Mouse (Mus musculus): ENCODE data around the gene Prkn. TPM values are rescaled to one million over a fixed set of nuclear protein-coding genes. Genes with fewer than 3 reads are reported as not detected.

Gene Prkn
- polyA plus RNA-seq, 1 experiment from 2014 or later: 2.8 TPM

DNA sequence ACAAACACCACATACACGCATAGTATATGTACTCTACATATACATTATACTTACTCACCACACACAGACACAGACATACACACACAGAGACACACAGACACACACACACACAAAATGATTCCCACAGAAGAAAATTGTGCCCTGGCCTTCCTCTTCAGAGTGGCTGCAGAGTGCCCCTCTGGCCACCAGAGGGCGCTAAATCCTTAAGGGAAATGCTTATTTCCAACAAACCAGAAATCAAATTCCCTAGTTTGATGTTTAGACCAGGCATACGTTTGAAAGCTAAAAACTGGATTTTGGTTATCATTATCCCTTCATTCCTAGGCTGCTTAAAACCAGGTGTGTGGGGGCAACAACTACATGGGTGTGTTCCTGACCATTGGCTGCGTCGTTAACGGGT is 1196.0 kb downstream of the Prkn start:
- no peak overlapping the region for H3K4me3 ChIP-seq (replicated peaks)
- 39% methylated on average over 6 of the region's 6 CpGs for WGBS
- no peak for ATAC-seq (ENCODE audit: insufficient number of reproducible peaks, low FRiP score, low TSS enrichment, low read depth)
- no peak overlapping the region for H3K9ac ChIP-seq
- H3K4me2 ChIP-seq (replicated peaks): no peak overlapping the region
- H3K36me3 ChIP-seq: no peaks in the 10 kb centered on the region
- H3K4me1 ChIP-seq: 0 out of 2 replicates have a peak, but pooled peaks cover 7% of the 10 kb centered on the region
- H3K27me3 ChIP-seq: peaks cover 6% of the 10 kb centered on the region; the same call in 1 of the 2 replicates
- no peak overlapping the region for H3K27ac ChIP-seq (replicated peaks)
- H3K9me3 ChIP-seq (replicated peaks): no peaks in the 10 kb centered on the region

GRCm38 (mm10) chr17:12037065-12037464 is 1196.9 kb downstream of the Prkn start:
- H3K9me3 ChIP-seq (replicated peaks): no peaks in the 10 kb centered on the region
- ATAC-seq (ENCODE audit: insufficient number of reproducible peaks, low FRiP score, low TSS enrichment, low read depth): no peak

DNA sequence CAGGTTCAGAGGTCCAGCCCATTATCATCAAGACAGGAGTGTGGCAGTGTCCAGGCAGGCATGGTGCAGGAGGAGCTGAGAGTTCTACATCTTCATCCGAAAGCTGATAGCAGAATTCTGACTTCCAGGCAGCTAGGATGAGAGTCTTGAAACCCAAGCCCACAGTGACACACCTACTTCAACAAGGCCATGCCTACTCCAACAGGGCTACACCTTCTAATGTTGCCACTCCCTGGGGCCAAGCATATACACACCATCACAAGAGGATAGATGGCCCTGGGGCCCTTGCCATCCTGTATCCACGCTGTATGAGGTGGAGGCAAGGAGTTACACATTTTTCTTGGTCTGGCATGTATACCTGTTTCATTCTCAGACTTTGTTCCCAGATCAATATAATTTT is 1197.4 kb downstream of the Prkn start:
- 83% methylated on average over 2 of the region's 2 CpGs for WGBS
- Histone ChIP-seq H3K36me3 (no peaks in the 10 kb centered on the region), H3K4me2 (replicated peaks) (no peak overlapping the region), H3K4me3 (replicated peaks) (no peak overlapping the region), H3K9ac (no peak overlapping the region), H3K4me1 (peaks cover 4% of the 10 kb centered on the region; the same call in 1 of the 2 replicates), H3K27me3 (peaks cover 6% of the 10 kb centered on the region; the same call in 1 of the 2 replicates), H3K9me3 (replicated peaks) (no peaks in the 10 kb centered on the region), H3K27ac (replicated peaks) (no peak overlapping the region)
- ATAC-seq (ENCODE audit: insufficient number of reproducible peaks, low FRiP score, low TSS enrichment, low read depth): no peak

More at GRCm38 (mm10) chr17:12037065-12037464, 1196.9 kb downstream of the Prkn start:
- H3K27me3 ChIP-seq: peaks cover 6% of the 10 kb centered on the region; the same call in 1 of the 2 replicates
- H3K4me1 ChIP-seq: 0 out of 2 replicates have a peak, but pooled peaks cover 2% of the 10 kb centered on the region
- no peak overlapping the region for H3K9ac ChIP-seq
- no peak overlapping the region for H3K4me2 ChIP-seq (replicated peaks)
- 71% methylated on average over 5 of the region's 5 CpGs for WGBS
- no peak overlapping the region for H3K4me3 ChIP-seq (replicated peaks)
- no peak overlapping the region for H3K27ac ChIP-seq (replicated peaks)
- no peaks in the 10 kb centered on the region for H3K36me3 ChIP-seq

GRCm38 (mm10) chr17:12038499-12038898 is 1198.3 kb downstream of the Prkn start:
- Histone ChIP-seq H3K4me1 (peaks cover 8% of the 10 kb centered on the region; the same call in 1 of the 2 replicates), H3K4me2 (replicated peaks) (no peak overlapping the region), H3K9ac (no peak overlapping the region), H3K36me3 (no peaks in the 10 kb centered on the region), H3K9me3 (replicated peaks) (no peaks in the 10 kb centered on the region), H3K27me3 (peaks cover 8% of the 10 kb centered on the region; the same call in 1 of the 2 replicates), H3K4me3 (replicated peaks) (no peak overlapping the region), H3K27ac (replicated peaks) (no peak overlapping the region)
- 68% methylated on average over 6 of the region's 6 CpGs for WGBS
- ATAC-seq (ENCODE audit: insufficient number of reproducible peaks, low FRiP score, low TSS enrichment, low read depth): no peak

DNA sequence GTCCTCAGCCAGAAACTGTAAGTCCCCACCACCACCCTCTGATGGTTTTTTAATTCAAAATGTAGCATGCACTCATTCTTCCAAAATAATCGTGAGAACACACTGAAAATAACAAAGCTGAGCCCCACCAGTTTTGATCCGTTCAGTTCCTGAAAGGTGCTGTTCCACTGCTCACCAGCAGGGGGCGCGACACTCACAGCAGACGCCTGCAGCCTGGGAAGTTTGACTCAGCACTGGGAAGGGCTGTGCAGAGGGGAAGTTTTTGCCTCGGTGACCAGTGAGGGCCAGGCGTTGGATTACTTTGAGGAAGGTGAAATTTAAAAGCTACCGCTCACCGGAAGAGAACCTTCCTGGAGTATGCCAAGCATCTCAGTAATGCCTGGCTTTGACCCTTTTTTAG is 1199.0 kb downstream of the Prkn start:
- Histone ChIP-seq H3K9me3 (replicated peaks) (no peaks in the 10 kb centered on the region), H3K4me2 (replicated peaks) (no peak overlapping the region)
- 0 out of 2 replicates have a peak, but pooled peaks have one; percentile 55 for ATAC-seq (ENCODE audit: insufficient number of reproducible peaks, low FRiP score, low TSS enrichment, low read depth)

DNA sequence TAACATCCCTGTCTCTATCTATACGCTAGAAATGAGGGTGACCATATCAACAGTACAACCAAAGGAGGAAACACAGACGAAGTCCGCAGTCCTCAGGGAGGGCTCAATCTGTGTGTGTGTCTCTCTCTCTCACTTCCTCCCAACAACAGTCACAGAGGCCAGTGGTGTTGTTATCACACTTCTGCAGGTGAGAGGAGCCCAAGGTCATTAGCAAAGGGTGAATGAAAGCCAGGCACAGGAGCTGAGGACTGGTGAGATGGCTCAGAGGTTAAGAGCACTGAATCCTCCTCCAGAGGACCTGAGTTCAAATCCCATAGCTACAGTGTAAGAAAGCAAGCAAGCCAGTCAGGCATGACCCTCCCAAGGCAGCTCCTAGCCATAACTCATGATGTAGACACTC is 1199.7 kb downstream of the Prkn start:
- peaks cover 5% of the 10 kb centered on the region; the same call in 1 of the 2 replicates for H3K27me3 ChIP-seq
- no peak overlapping the region for H3K27ac ChIP-seq (replicated peaks)
- no peaks in the 10 kb centered on the region for H3K9me3 ChIP-seq (replicated peaks)
- ATAC-seq (ENCODE audit: insufficient number of reproducible peaks, low FRiP score, low TSS enrichment, low read depth): no peak
- H3K4me2 ChIP-seq (replicated peaks): no peak overlapping the region
- peaks cover 12% of the 10 kb centered on the region; the same call in 1 of the 2 replicates for H3K4me1 ChIP-seq
- no peak overlapping the region for H3K4me3 ChIP-seq (replicated peaks)
- no peaks in the 10 kb centered on the region for H3K36me3 ChIP-seq
- WGBS: 82% methylated on average over 3 of the region's 3 CpGs
- H3K9ac ChIP-seq: no peak overlapping the region

More for the DNA sequence above, 1199.0 kb downstream of the Prkn start:
- under 1% methylated on average over 9 of the region's 9 CpGs for WGBS
- Histone ChIP-seq H3K27ac (replicated peaks) (no peak overlapping the region), H3K36me3 (no peaks in the 10 kb centered on the region), H3K4me3 (replicated peaks) (no peak overlapping the region), H3K4me1 (peaks cover 8% of the 10 kb centered on the region; the same call in 1 of the 2 replicates), H3K27me3 (peaks cover 9% of the 10 kb centered on the region; the same call in 1 of the 2 replicates), H3K9ac (no peak overlapping the region)

GRCm38 (mm10) chr17:12040546-12040945 is 1200.4 kb downstream of the Prkn start:
- ATAC-seq (ENCODE audit: insufficient number of reproducible peaks, low FRiP score, low TSS enrichment, low read depth): no peak
- Histone ChIP-seq H3K9ac (no peak overlapping the region), H3K27me3 (peaks cover 3% of the 10 kb centered on the region; the same call in 1 of the 2 replicates), H3K36me3 (no peaks in the 10 kb centered on the region), H3K4me3 (replicated peaks) (no peak overlapping the region), H3K4me2 (replicated peaks) (no peak overlapping the region), H3K27ac (replicated peaks) (no peak overlapping the region), H3K4me1 (peaks cover 15% of the 10 kb centered on the region), H3K9me3 (replicated peaks) (no peaks in the 10 kb centered on the region)
- 70% methylated on average over 5 of the region's 5 CpGs for WGBS

- Histone ChIP-seq H3K9ac (no peak overlapping the region), H3K4me1 (peaks cover 22% of the 10 kb centered on the region), H3K4me2 (replicated peaks) (no peak overlapping the region), H3K9me3 (replicated peaks) (no peaks in the 10 kb centered on the region), H3K4me3 (replicated peaks) (no peak overlapping the region), H3K27ac (replicated peaks) (no peak overlapping the region), H3K27me3 (peaks cover 3% of the 10 kb centered on the region; the same call in 1 of the 2 replicates), H3K36me3 (no peaks in the 10 kb centered on the region)
- WGBS: 88% methylated on average over 5 of the region's 5 CpGs
- no peak for ATAC-seq (ENCODE audit: insufficient number of reproducible peaks, low FRiP score, low TSS enrichment, low read depth)
Measured at GRCm38 (mm10) chr17:12041091-12041655, 1201.0 kb downstream of the Prkn start.

GRCm38 (mm10) chr17:12042561-12043256 is 1202.5 kb downstream of the Prkn start:
- ATAC-seq (ENCODE audit: insufficient number of reproducible peaks, low FRiP score, low TSS enrichment, low read depth): no peak
- H3K27ac ChIP-seq (replicated peaks): no peak overlapping the region
- H3K36me3 ChIP-seq: no peaks in the 10 kb centered on the region
- no peaks in the 10 kb centered on the region for H3K9me3 ChIP-seq (replicated peaks)
- no peak overlapping the region for H3K4me2 ChIP-seq (replicated peaks)
- peaks cover 22% of the 10 kb centered on the region for H3K4me1 ChIP-seq
- no peak overlapping the region for H3K9ac ChIP-seq
- 33% methylated on average over 14 of the region's 14 CpGs for WGBS
- H3K27me3 ChIP-seq: 0 out of 2 replicates have a peak, but pooled peaks cover 3% of the 10 kb centered on the region
- H3K4me3 ChIP-seq (replicated peaks): no peak overlapping the region

GRCm38 (mm10) chr17:12044222-12044621 is 1204.0 kb downstream of the Prkn start:
- H3K4me2 ChIP-seq (replicated peaks): no peak overlapping the region
- 59% methylated on average over 8 of the region's 8 CpGs for WGBS

DNA sequence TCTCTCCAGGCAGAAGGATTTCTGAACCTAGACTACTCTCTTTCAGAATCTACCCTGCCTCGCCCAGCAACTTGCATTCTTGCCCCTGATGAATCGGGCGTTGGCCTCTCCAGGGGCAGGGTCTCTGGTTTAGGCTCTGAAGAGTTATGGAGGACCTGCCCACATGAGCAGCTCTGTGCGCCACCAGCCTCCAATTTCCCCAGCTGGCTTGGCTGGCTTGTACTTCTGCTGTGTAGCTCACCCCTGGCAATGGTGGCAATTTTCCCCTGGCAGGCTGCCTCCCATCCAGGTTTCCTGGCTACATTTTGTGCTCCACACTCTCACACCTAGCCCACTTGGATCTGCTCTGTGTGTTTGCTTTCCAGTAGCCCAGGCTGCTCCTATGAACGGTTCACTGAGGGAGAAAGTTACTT is 1205.7 kb downstream of the Prkn start:
- Histone ChIP-seq H3K4me3 (replicated peaks) (no peak overlapping the region), H3K9me3 (replicated peaks) (no peaks in the 10 kb centered on the region), H3K27ac (replicated peaks) (peak overlapping the region; percentile 31; the same call in 1 of the 2 replicates), H3K36me3 (no peaks in the 10 kb centered on the region), H3K4me1 (peaks cover 20% of the 10 kb centered on the region), H3K4me2 (replicated peaks) (no peak overlapping the region), H3K27me3 (0 out of 2 replicates have a peak, but pooled peaks cover 3% of the 10 kb centered on the region), H3K9ac (no peak overlapping the region)
- peak; percentile 61; the same call in 1 of the 2 replicates for ATAC-seq (ENCODE audit: insufficient number of reproducible peaks, low FRiP score, low TSS enrichment, low read depth)
- WGBS: 27% methylated on average over 5 of the region's 5 CpGs

More at GRCm38 (mm10) chr17:12044222-12044621, 1204.0 kb downstream of the Prkn start:
- Histone ChIP-seq H3K4me3 (replicated peaks) (no peak overlapping the region), H3K36me3 (no peaks in the 10 kb centered on the region), H3K9me3 (replicated peaks) (no peaks in the 10 kb centered on the region), H3K27me3 (0 out of 2 replicates have a peak, but pooled peaks cover 3% of the 10 kb centered on the region), H3K9ac (no peak overlapping the region), H3K27ac (replicated peaks) (no peak overlapping the region), H3K4me1 (peaks cover 22% of the 10 kb centered on the region)
- ATAC-seq (ENCODE audit: insufficient number of reproducible peaks, low FRiP score, low TSS enrichment, low read depth): no peak
